Mouse (Mus musculus) kidney, postnatal 0 days (tissue): ENCODE measurements around the gene Cd180. TPM values are rescaled to one million over a fixed set of nuclear protein-coding genes. Genes with fewer than 3 reads are reported as not detected.
A peak's percentile ranks its signal among the peaks of the same experiment; 100 is the strongest.

Experiments used
- ATAC-seq: fragments of 200-750 bp; cut with Nextera tagmentation; replicated peaks from 2 replicates; pipeline ENCODE4 v1.8.0; 2017; ENCODE audit warnings: low read depth, moderate number of reproducible peaks, moderate TSS enrichment, moderate library complexity; ENCODE audit not compliant: low FRiP score
- DNase-seq: peaks from one replicate; pipeline ENCODE4 v3.0.0-alpha.2; 2016; ENCODE audit warnings: low spot score
- H3K27ac ChIP-seq: fragments of 300-500 bp; sonication (generic); 2 replicates; pipeline ENCODE4 v1.5.1; 2014; ENCODE audit warnings: mild to moderate bottlenecking
- H3K27me3 ChIP-seq: fragments of 300-500 bp; sonication (generic); 2 replicates; pipeline ENCODE4 v1.6.1; 2014; ENCODE audit warnings: low read length, mixed read lengths; ENCODE audit not compliant: insufficient read depth
- H3K36me3 ChIP-seq: fragments of 300-500 bp; sonication (generic); 2 replicates; pipeline ENCODE4 v1.6.1; 2014; ENCODE audit warnings: low read length, mixed read lengths; ENCODE audit not compliant: insufficient read depth
- H3K4me1 ChIP-seq: fragments of 300-500 bp; sonication (generic); replicated peaks from 2 replicates; pipeline ENCODE4 v1.6.1; 2014; ENCODE audit warnings: antibody characterized with exemption, low read length, mixed read lengths; ENCODE audit not compliant: insufficient read depth
- H3K4me2 ChIP-seq: fragments of 300-500 bp; sonication (generic); 2 replicates; pipeline ENCODE4 v1.6.1; 2014; ENCODE audit warnings: mild to moderate bottlenecking, low read length, moderate library complexity, mixed read lengths
- H3K4me3 ChIP-seq: fragments of 300-500 bp; sonication (generic); replicated peaks from 2 replicates; pipeline ENCODE4 v1.5.1; 2014; ENCODE audit warnings: low read depth, low read length
- H3K9ac ChIP-seq: fragments of 300-500 bp; sonication (generic); 2 replicates; pipeline ENCODE4 v1.6.1; 2014; ENCODE audit warnings: low read depth, low read length
- H3K9me3 ChIP-seq: fragments of 300-500 bp; sonication (generic); replicated peaks from 2 replicates; pipeline ENCODE4 v1.6.1; 2016; ENCODE audit warnings: low read length, inconsistent platforms, mixed read lengths
- CTCF ChIP-seq: IDR thresholded peaks from 2 replicates; pipeline ENCODE4 v1.5.1; 2016; ENCODE audit warnings: antibody characterized with exemption, low read depth, mild to moderate bottlenecking, moderate library complexity
- WGBS: fragments of 180-500 bp; shearing (Covaris S2); extraction: QIAGEN DNeasy Blood & Tissue Kit; methylation state at CpG from one replicate; pipeline ENCODE4 v1.1.7; 2014; 5-methylcytosine and 5-hydroxymethylcytosine counted together
- polyA plus RNA-seq: library from polyadenylated mRNA; unstranded; fragments of >200 nt; fragmentation: Nextera tagmentation; extraction: Ambion mirVana; gene quantifications from 2 replicates; pipeline ENCODE4 v1.2.1, GENCODE M21; 2015

The Cd180 gene
- polyA plus RNA-seq, 1 experiment from 2014 or later = 0.51 TPM

- no peak for DNase-seq
- H3K4me3 ChIP-seq = no peak overlapping the region
- 83% methylated on average over 7 of the region's 7 CpGs for WGBS
- no peak for TF ChIP-seq CTCF
- H3K27ac ChIP-seq = no peak overlapping the region
- no peak overlapping the region for H3K4me2 ChIP-seq
- H3K27me3 ChIP-seq = no peaks in the 10 kb centered on the region
- H3K9ac ChIP-seq = no peak overlapping the region
- peaks cover 17% of the 10 kb centered on the region; the same call in 1 of the 2 replicates for H3K36me3 ChIP-seq
- H3K9me3 ChIP-seq = no peaks in the 10 kb centered on the region
- no peaks in the 10 kb centered on the region for H3K4me1 ChIP-seq
- no peak for ATAC-seq
These were observed 90.4 kb downstream of the Cd180 start for GRCm38 (mm10) chr13:102783531-102784310.

DNA sequence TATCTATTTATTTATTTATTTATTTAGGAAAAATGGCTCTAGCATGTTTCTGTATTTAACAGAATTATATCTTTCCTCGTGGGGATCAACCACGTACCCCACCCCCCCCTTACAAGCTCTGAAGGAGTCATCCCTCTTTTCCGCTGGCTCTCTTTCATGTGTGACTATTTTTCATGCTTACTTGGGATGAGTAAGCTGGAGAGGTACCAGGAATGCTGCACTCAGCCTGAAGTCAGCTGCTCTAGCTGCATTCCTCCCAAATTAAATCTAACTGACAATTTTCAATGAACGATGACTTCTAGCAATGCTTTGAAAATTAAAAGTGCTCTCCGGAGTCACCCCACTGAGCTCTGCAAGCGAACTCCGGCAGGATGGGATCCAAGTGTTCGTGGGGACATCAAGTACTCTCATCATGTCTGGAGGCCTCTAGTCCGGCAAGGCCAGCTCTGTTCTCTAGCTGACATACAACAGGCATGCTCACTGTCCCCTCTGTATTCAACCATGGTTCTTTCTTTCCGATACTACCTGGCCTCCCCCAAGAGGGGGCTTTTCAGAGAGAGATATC is 93.4 kb downstream of the Cd180 start:
- no peaks in the 10 kb centered on the region for H3K27me3 ChIP-seq
- no peak overlapping the region for H3K4me3 ChIP-seq
- ATAC-seq (no peak), DNase-seq (peak; percentile 33)
- H3K36me3 ChIP-seq = peaks cover 12% of the 10 kb centered on the region; the same call in 1 of the 2 replicates
- 85% methylated on average over 10 of the region's 10 CpGs for WGBS
- no peak overlapping the region for H3K4me2 ChIP-seq
- H3K27ac ChIP-seq = no peak overlapping the region
- no peak for TF ChIP-seq CTCF
- H3K9ac ChIP-seq = no peak overlapping the region
- H3K9me3 ChIP-seq = no peaks in the 10 kb centered on the region
- H3K4me1 ChIP-seq = no peaks in the 10 kb centered on the region
